Mouse (Mus musculus) heart, adult 2 months (tissue): Measurements from ENCODE around the gene Muc1. TPM values are rescaled to one million over a fixed set of nuclear protein-coding genes. Genes with fewer than 3 reads are reported as not detected.

ENCODE experiments used
- DNase-seq, 2 experiments: peaks; one replicate each; pipeline ENCODE4 v3.0.0; 2021
- H3K27ac ChIP-seq: fragments of 200-600 bp; 2 replicates; pipeline ENCODE4 v1.8.1; 2022
- H3K27me3 ChIP-seq: fragments of 200-500 bp; 2 replicates; pipeline ENCODE4 v1.6.1; 2012; ENCODE audit warnings: mild to moderate bottlenecking, low read length, inconsistent platforms, mixed read lengths; ENCODE audit not compliant: control insufficient read depth, insufficient read depth
- H3K36me3 ChIP-seq: fragments of 200-500 bp; 2 replicates; pipeline ENCODE4 v1.6.1; 2012; ENCODE audit warnings: low read length, inconsistent platforms; ENCODE audit not compliant: control insufficient read depth, insufficient read depth
- H3K4me1 ChIP-seq: fragments of 200-500 bp; 2 replicates; pipeline ENCODE4 v1.6.1; 2011; ENCODE audit warnings: low read length; ENCODE audit not compliant: control insufficient read depth, insufficient read depth
- H3K4me3 ChIP-seq: fragments of 200-600 bp; 2 replicates; pipeline ENCODE4 v1.8.1; 2022
- H3K79me2 ChIP-seq: fragments of 200-500 bp; replicated peaks from 2 replicates; pipeline ENCODE4 v1.6.1; 2012; ENCODE audit warnings: mild to moderate bottlenecking, inconsistent platforms, low read length, moderate library complexity, mixed read lengths; ENCODE audit not compliant: control insufficient read depth, insufficient read depth
- H3K9ac ChIP-seq: fragments of 200-500 bp; 2 replicates; pipeline ENCODE4 v1.6.1; 2012; ENCODE audit warnings: low read depth, mild to moderate bottlenecking, control low read depth, inconsistent platforms, low read length, mixed read lengths
- CTCF ChIP-seq: fragments of 200-600 bp; IDR thresholded peaks from 2 replicates; pipeline ENCODE4 v1.8.1; 2022; ENCODE audit warnings: antibody characterized with exemption, mild to moderate bottlenecking, moderate library complexity
- EP300 ChIP-seq: fragments of 200-500 bp; IDR thresholded peaks from 2 replicates; pipeline ENCODE4 v1.6.1; 2011; ENCODE audit warnings: low read depth, low read length, control low read depth; ENCODE audit not compliant: insufficient read depth
- POLR2A ChIP-seq: fragments of 200-500 bp; IDR thresholded peaks from 2 replicates; pipeline ENCODE4 v1.6.1; 2011; ENCODE audit warnings: mild to moderate bottlenecking, low read depth, low read length, control low read depth; ENCODE audit not compliant: insufficient read depth
- WGBS: fragments of 180-500 bp; shearing (Covaris S2); methylation state at CpG from one replicate; pipeline ENCODE4 v1.1.7; 2018; 5-methylcytosine and 5-hydroxymethylcytosine counted together
- intact Hi-C: fragments of 180-260 bp; cut with DNase I; formaldehyde crosslinking; loops from one replicate; pipeline ENCODE4 v1.15.1; 2025
- polyA plus RNA-seq: library from polyadenylated mRNA; depleted of rRNA; stranded (reverse); fragments of >200 nt; gene quantifications from 2 replicates; pipeline ENCODE4 v1.2.3, GENCODE M21; 2012
- total RNA-seq, 2 experiments: library from RNA; stranded (reverse); gene quantifications; 2 replicates each; pipeline ENCODE4 v1.2.3; 2021

The Muc1 gene
- total and polyA plus RNA-seq, 3 experiments = 0.39 to 6.2 (median 0.47) TPM

GRCm38 (mm10) chr3:89226900-89227299 is 2.0 kb upstream of the Muc1 start, which contains the start of gene Mtx1:
TSS of gene Mtx1 (minus strand) at chr3:89227088.
- no peaks in the 10 kb centered on the region for H3K79me2 ChIP-seq
- H3K4me3 ChIP-seq = peak within 1 kb of the TSS; percentile 65
- no peak for TF ChIP-seq POLR2A
- no peak for TF ChIP-seq EP300
- TF ChIP-seq CTCF = no peak
- 16% methylated on average over 21 of the region's 21 CpGs for WGBS
- no peaks in the 10 kb centered on the region for H3K27me3 ChIP-seq
- H3K4me1 ChIP-seq = no peaks in the 10 kb centered on the region; the same call in 1 of the 2 replicates
- peak within 1 kb of the TSS; percentile 17 for H3K9ac ChIP-seq
- peak within 1 kb of the TSS; percentile 87 for H3K27ac ChIP-seq
- intact Hi-C loops = no loop called here
- no peaks in the 10 kb centered on the region for H3K36me3 ChIP-seq
- no peak for DNase-seq

GRCm38 (mm10) chr3:89227307-89228179 is 1.3 kb upstream of the Muc1 start:
- TF ChIP-seq POLR2A (peak; percentile 61), EP300 (no peak)
- intact Hi-C loops = no loop called here
- Histone ChIP-seq H3K4me3 (peak overlapping the region; percentile 65), H3K36me3 (no peaks in the 10 kb centered on the region), H3K27me3 (no peaks in the 10 kb centered on the region), H3K27ac (peak overlapping the region; percentile 87), H3K79me2 (no peaks in the 10 kb centered on the region), H3K4me1 (no peaks in the 10 kb centered on the region; the same call in 1 of the 2 replicates), H3K9ac (peak overlapping the region; percentile 17)
- WGBS = 10% methylated on average over 41 of the region's 41 CpGs
- DNase-seq = peak; percentile 82 to 87

GRCm38 (mm10) chr3:89228180-89228549 is 692 bp upstream of the Muc1 start:
- Histone ChIP-seq H3K9ac (peak overlapping the region; percentile 71), H3K4me3 (peak overlapping the region; percentile 65), H3K4me1 (no peaks in the 10 kb centered on the region; the same call in 1 of the 2 replicates), H3K27ac (peak overlapping the region; percentile 87), H3K79me2 (no peaks in the 10 kb centered on the region), H3K36me3 (no peaks in the 10 kb centered on the region), H3K27me3 (no peaks in the 10 kb centered on the region)
- TF ChIP-seq POLR2A = peak; percentile 63; the same call in 1 of the 2 replicates
- TF ChIP-seq EP300 = no peak
- peak; percentile 98 for TF ChIP-seq CTCF
- intact Hi-C loops = no loop called here
- DNase-seq = peak; percentile 89 to 93
- WGBS = under 1% methylated on average over 20 of the region's 20 CpGs

- no peak overlapping the region for H3K4me3 ChIP-seq
- H3K9ac ChIP-seq = no peak overlapping the region
- H3K4me1 ChIP-seq = peaks cover 1% of the 10 kb centered on the region; the same call in 1 of the 2 replicates
- no peak overlapping the region for H3K27ac ChIP-seq
- WGBS = 74% methylated on average over 4 of the region's 4 CpGs
- H3K36me3 ChIP-seq = no peaks in the 10 kb centered on the region
- TF ChIP-seq POLR2A (no peak), CTCF (no peak), EP300 (no peak)
- DNase-seq = no peak
- H3K79me2 ChIP-seq = no peaks in the 10 kb centered on the region
- no peaks in the 10 kb centered on the region for H3K27me3 ChIP-seq
- intact Hi-C loops = no loop called here
Measured at GRCm38 (mm10) chr3:89229276-89229675, 419 bp downstream of the Muc1 start.

- intact Hi-C loops = no loop called here
- TF ChIP-seq EP300 (no peak), CTCF (no peak), POLR2A (no peak)
- H3K36me3 ChIP-seq = no peaks in the 10 kb centered on the region
- no peak overlapping the region for H3K4me3 ChIP-seq
- WGBS = 85% methylated on average over 2 of the region's 2 CpGs
- no peaks in the 10 kb centered on the region for H3K79me2 ChIP-seq
- no peak overlapping the region for H3K9ac ChIP-seq
- H3K4me1 ChIP-seq = peaks cover 1% of the 10 kb centered on the region; the same call in 1 of the 2 replicates
- no peak for DNase-seq
- H3K27ac ChIP-seq = no peak overlapping the region
- H3K27me3 ChIP-seq = no peaks in the 10 kb centered on the region
Measured at GRCm38 (mm10) chr3:89230561-89230960, 1.7 kb downstream of the Muc1 start.

- H3K36me3 ChIP-seq = no peaks in the 10 kb centered on the region
- 46% methylated on average over 7 of the region's 7 CpGs for WGBS
- no peak overlapping the region for H3K4me3 ChIP-seq
- H3K79me2 ChIP-seq = no peaks in the 10 kb centered on the region
- H3K27ac ChIP-seq = no peak overlapping the region
- no peak overlapping the region for H3K9ac ChIP-seq
- H3K4me1 ChIP-seq = peaks cover 1% of the 10 kb centered on the region; the same call in 1 of the 2 replicates
- H3K27me3 ChIP-seq = no peaks in the 10 kb centered on the region
- intact Hi-C loops = no loop called here
- TF ChIP-seq POLR2A (no peak), CTCF (no peak), EP300 (no peak)
- no peak for DNase-seq
Measured at GRCm38 (mm10) chr3:89231345-89231744, 2.5 kb downstream of the Muc1 start.
